Mouse (Mus musculus): ENCODE results near the gene Wasf2. TPM values are rescaled to one million over a fixed set of nuclear protein-coding genes. Genes with fewer than 3 reads are reported as not detected.
A peak's percentile ranks its signal among the peaks of the same experiment; 100 is the strongest.

Wasf2 gene
- total RNA-seq, 2 experiments from 2014 or later: 34.9 to 35.6 TPM

DNA sequence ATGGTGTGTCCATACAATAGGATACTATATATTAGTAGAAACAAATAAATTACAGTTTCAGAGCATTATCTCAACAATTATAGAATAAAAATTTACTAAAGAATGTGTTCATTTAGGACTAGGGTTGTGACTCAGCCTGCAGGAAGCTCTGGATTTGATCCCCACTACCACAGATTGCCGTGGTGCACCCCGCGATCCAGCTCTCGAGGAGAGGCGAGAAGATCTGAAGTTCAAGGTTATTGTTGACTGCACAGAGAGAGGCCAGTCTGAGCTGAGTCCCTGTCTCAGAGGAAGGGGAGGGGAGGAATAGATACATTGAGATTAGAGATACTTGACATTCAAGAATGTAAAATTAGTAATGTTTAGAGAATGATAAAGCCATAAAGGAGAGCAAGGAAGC is 24.7 kb downstream of the Wasf2 start:
- intact Hi-C loops (cut with DNase I): no loop called here
- Histone ChIP-seq H3K4me3 (no peak overlapping the region), H3K27ac (peak overlapping the region; percentile 41)
- TF ChIP-seq CTCF (IDR thresholded peaks at IDR 0.05): no peak
- DNase-seq: no peak

DNA sequence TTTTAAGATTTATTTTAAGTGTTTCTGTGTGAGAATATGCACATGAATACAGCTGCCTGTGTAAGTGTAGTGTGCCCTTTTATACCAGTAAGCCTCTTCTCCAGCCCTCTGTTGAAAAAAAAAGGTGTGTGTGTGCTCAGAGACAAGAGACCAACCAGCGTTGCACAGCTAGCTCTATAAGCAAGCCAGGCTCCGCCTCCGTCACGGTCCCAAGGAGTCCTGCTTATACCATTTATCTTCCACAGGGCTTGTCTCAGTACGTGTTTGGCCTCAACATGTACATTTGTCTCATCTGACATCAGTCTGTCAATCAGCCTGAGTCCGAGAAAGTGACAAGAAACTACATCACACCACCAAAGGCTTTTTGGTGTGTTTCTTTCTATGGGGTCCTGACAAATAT is 25.4 kb downstream of the Wasf2 start:
- Histone ChIP-seq H3K27ac (peak overlapping the region; percentile 80), H3K4me3 (no peak overlapping the region)
- DNase-seq: no peak
- no peak for TF ChIP-seq CTCF (IDR thresholded peaks at IDR 0.05)
- intact Hi-C loops (cut with DNase I): no loop called here

DNA sequence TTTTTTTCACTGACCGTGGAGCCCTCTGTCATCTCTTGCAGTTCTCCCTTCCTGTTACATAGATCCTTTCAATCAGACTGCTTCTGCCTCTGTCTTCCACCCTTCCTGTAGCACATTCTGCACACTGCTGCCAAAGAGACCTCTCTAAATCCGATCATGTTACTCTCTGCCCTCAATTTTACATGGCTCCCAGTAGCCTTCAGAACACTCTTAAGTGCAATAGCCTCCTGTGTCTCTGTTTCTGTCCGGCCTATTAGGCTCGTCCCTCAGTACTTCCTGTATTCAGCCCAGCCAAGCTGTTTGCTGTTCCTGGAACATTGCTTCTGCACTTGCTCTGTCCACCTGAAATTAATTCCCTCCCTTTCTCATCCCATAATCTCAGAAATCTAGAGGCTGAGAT is 26.1 kb downstream of the Wasf2 start:
- intact Hi-C loops (cut with DNase I): no loop called here
- peak overlapping the region; percentile 50 for H3K4me3 ChIP-seq
- H3K27ac ChIP-seq: peak overlapping the region; percentile 80
- peak; percentile 50 for DNase-seq
- TF ChIP-seq CTCF (IDR thresholded peaks at IDR 0.05): no peak

DNA sequence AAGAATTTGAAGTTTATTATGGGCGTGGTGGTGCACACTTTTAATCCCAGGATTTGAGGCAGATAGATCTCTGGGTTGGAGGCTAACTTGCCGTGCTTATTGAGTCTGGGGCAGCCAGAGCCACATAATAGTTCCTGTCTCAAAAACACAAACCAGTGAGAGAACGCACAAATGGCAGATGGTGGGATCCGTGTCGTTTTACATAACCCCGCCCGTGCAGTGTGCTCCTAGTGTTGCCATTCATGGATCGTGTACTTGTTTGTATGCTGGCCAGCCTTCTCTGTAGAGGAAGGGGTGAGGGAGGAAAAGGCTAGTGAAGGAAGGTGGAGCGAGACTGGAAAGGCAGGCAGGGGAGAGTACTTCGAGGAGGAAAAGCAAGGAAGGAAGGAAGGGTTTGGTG is 26.5 kb downstream of the Wasf2 start:
- peak overlapping the region; percentile 80 for H3K27ac ChIP-seq
- intact Hi-C loops (cut with DNase I): no loop called here
- H3K4me3 ChIP-seq: peak overlapping the region; percentile 50
- peak; percentile 50 for DNase-seq
- no peak for TF ChIP-seq CTCF (IDR thresholded peaks at IDR 0.05)

DNA sequence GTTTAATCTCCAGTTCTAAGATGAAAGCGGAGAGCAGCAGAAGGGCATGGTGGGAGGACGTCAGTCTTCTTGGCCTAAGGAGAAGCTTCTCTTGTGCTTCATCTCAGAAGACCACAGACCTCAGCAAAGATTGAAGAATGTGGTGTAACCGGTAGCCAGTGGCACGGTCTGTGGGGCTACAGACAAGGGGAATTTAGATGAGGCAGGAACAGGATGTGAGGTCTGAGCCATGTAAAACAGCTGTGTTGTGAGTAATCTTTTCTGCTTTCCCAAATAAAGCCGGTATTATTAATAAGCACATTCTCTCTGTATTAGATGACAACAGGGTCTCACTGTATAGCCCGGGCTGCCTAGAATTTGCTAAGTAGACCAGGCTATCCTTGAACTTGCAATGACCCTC is 28.8 kb downstream of the Wasf2 start:
- no peak for DNase-seq
- TF ChIP-seq CTCF (IDR thresholded peaks at IDR 0.05): no peak
- peak overlapping the region; percentile 59 for H3K27ac ChIP-seq
- 0 out of 2 replicates have a peak overlapping the region, but pooled peaks have one; percentile 25 for H3K4me3 ChIP-seq
- intact Hi-C loops (cut with DNase I): no loop called here

DNA sequence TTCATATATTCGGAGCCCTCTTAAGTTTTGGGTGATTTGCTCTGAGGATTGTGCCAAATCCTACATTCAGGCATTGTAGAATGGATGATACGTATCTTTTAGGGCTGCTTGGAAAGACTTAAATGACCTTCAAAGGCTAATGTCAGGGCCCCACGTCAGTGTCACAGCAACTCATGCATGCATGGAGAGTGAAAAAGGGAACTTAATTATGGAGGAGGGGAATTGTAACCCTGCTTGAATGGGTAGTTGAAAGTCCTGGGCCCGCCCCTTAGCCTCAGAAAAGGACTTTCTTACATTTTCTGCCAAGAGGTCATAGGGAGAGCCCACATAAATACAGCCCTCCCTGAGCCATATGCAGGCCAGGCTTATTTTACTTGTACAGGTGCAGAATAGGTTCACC is 29.3 kb downstream of the Wasf2 start:
- no peak for DNase-seq
- intact Hi-C loops (cut with DNase I): no loop called here
- H3K27ac ChIP-seq: peak overlapping the region; percentile 59
- H3K4me3 ChIP-seq: no peak overlapping the region
- no peak for TF ChIP-seq CTCF (IDR thresholded peaks at IDR 0.05)

DNA sequence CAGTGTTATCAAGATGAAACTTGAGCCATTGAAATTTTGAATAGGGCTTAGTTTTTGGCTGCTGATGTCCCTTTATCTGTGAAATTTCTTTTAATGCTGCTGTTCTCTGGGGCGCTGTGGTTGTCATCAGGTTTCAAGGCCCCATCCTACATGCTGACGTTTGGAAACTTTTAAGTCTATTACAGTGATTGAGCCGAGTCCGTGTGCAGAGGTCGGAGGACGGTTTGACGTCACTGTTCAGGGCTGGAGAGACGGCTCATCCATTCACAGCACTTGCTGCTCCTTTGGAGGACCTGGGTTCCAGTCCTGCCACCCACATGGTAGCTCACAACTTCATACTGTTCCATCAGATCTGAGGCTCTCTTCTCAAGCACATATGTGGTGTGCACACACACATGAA is 29.9 kb downstream of the Wasf2 start:
- peak overlapping the region; percentile 59 for H3K27ac ChIP-seq
- no peak overlapping the region for H3K4me3 ChIP-seq
- no peak for TF ChIP-seq CTCF (IDR thresholded peaks at IDR 0.05)
- intact Hi-C loops (cut with DNase I): no loop called here
- no peak for DNase-seq

DNA sequence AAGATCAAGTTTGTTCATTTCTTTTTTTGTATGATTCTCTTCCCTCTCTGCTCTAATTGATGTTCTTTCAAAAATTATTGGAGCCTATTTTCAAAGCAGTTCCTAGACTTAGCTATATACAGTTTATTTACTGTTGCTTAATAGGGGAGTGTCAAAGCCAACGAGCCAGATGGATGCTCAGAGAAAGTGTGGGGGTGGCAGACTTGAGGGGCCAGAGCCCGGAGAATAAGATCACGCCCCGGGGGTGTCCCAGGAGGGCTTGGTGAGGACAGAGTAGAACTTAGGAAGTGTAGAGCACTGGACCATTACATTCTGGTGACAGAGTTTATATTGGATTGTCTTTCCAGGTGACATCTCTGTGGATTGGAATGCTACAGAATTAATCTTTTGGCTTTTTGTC is 30.5 kb downstream of the Wasf2 start:
- no peak overlapping the region for H3K4me3 ChIP-seq
- intact Hi-C loops (cut with DNase I): no loop called here
- TF ChIP-seq CTCF (IDR thresholded peaks at IDR 0.05): no peak

DNA sequence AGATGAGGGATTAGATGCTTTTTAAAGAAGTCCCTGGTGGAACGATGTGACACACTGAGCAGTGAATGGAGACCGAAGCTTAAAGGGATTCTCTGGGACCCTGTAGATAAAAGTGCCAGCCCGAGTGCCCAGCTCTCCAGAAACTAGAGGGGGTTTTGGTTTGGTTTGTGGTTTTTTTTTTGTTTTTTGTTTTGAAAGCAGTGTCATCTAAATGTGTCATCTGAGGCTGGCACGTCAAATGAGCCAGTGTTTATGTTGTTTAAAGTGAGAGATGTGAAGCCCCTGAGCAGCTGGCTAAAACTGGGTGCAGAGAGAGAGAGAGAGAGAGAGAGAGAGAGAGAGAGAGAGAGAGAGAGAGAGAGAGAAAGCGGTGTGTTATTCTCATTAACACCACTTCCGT is 31.9 kb downstream of the Wasf2 start:
- no peak for DNase-seq
- no peak for TF ChIP-seq CTCF (IDR thresholded peaks at IDR 0.05)
- H3K27ac ChIP-seq: peak overlapping the region; percentile 51
- no peak overlapping the region for H3K4me3 ChIP-seq
- intact Hi-C loops (cut with DNase I): no loop called here

More for the DNA sequence above, 30.5 kb downstream of the Wasf2 start:
- H3K27ac ChIP-seq: 0 out of 2 replicates have a peak overlapping the region, but pooled peaks have one; percentile 1
- no peak for DNase-seq

DNA sequence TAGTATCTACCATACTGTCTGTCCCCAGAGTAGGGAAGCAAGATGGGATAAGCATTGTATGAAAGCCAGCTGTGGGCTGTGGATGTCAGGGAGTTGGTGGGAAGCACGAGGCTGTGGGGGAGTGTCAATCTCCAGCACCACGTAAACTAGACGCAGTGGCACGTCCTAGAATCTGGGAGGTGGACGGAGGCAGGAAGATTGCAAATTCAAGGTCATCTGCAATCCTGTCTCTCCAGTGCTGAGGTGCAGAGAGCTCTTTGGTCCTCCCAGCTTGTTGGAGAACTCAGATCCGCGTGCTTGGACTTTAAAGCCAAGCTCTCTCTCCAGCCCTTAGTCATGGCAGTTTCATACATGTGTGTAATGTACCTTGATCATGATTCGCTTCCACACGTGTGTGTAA is 36.5 kb downstream of the Wasf2 start:
- intact Hi-C loops (cut with DNase I): no loop called here
- TF ChIP-seq CTCF (IDR thresholded peaks at IDR 0.05): no peak
- Histone ChIP-seq H3K27ac (peak overlapping the region; percentile 38; the same call in 1 of the 2 replicates), H3K4me3 (no peak overlapping the region)
- DNase-seq: no peak

DNA sequence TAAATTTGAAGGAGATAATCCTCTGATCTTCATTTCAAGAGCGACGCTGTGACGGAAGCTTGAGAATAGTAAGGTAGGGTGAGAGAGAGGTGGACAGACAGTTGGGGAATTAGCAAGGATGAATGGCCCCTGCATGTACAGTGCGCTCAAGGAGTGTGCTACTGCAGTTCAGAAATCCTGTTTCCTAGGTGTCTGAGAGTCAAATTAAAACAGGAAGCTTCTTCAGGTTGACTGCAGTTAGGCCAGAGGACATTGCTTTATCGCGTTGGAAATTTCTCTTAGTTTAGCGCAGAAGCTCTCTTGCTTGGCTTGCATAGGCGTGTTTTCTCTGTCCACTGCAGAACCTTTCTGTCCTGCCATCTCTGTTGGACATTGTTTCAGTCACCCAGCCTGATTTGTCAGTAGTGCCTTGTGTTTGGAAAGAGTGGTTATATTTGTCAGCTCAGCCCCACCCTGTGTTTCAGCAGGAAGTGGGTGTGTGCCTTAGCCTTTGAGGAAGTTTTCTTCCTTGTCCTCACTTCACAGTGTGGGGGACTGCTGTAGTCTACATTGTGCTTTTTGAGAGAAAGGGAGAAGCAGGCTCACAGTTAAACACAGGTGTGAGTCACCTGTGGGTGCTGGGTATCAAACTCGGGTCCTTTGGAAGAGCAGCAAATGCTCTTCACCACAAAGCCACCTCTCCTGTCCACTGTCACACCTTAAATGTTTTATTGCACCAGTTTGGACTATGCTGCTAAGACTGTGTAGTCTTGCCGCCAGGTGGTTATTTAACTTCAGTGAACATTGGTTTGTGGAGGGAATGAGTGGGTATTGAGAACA is 39.1 kb downstream of the Wasf2 start:
- peak; percentile 39 for DNase-seq
- no peak for TF ChIP-seq CTCF (IDR thresholded peaks at IDR 0.05)
- peak overlapping the region; percentile 81 for H3K27ac ChIP-seq
- peak overlapping the region; percentile 30 for H3K4me3 ChIP-seq
- intact Hi-C loops (cut with DNase I): no loop called here

DNA sequence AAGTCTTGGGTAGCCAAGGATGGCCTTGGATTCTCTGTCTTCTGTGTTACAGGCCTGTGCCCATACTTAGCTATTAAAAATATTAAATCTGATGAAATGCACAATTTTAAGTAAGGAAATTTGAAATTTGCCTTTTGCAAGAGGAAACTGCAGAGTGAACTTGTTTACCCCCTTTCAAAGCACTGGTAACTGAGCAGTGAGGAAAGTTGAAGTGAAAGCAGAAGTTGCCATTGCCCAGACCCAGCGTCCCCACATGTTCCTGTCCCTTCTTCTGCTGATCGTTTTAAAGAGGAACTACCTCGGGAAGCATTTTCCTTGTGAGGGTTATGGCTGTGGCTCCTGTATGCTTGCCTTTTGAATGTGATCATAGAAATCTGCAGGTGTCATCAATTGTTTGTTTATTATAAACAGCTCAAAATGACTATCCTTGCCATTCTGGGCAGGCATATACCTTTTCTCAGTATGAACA is 39.8 kb downstream of the Wasf2 start:
- no peak for TF ChIP-seq CTCF (IDR thresholded peaks at IDR 0.05)
- peak overlapping the region; percentile 81 for H3K27ac ChIP-seq
- H3K4me3 ChIP-seq: peak overlapping the region; percentile 30
- intact Hi-C loops (cut with DNase I): no loop called here
- DNase-seq: no peak

DNA sequence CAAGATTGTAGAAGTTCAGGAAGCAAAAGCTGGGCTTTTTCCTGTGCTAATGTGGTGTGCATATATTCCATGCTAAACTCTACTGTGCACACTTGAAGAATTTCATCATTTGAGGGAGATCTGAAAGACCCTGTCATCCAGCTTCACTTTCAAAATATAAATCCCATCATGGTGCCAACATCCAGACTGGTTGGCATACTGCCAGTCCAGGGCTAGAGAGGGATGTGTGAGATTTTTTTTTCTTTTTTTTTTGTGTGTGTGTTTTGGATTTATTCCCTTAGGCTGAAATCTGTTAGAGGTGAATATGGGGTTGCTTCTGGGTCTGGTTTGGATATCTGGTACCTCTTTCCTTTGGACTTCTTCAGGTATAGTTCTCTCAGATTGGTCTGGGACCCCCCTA is 40.3 kb downstream of the Wasf2 start:
- peak overlapping the region; percentile 81 for H3K27ac ChIP-seq
- intact Hi-C loops (cut with DNase I): no loop called here
- no peak for DNase-seq
- H3K4me3 ChIP-seq: no peak overlapping the region; the same call in 1 of the 2 replicates
- TF ChIP-seq CTCF (IDR thresholded peaks at IDR 0.05): no peak

DNA sequence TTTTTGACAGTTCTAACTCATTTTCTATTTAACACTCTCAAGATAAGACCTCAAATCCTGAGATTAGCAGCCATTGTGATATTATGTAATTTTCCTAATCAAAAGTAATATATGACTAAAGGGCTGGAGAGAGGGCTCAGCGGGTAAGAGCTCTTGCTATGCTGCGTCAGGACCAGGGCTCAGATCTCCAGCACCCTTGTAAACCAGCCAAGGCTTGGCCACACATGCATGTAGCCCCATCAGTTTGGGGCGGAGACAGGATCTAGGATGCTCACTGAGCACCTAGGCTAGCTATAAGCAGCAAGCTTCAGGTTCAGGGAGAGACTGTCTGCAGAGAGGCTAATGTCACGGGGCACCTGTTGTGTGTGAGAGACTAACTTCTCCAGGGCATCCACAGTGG is 42.1 kb downstream of the Wasf2 start:
- intact Hi-C loops (cut with DNase I): no loop called here
- Histone ChIP-seq H3K27ac (peak overlapping the region; percentile 81), H3K4me3 (peak overlapping the region; percentile 11; the same call in 1 of the 2 replicates)
- TF ChIP-seq CTCF (IDR thresholded peaks at IDR 0.05): no peak
- DNase-seq: no peak

Data from gastrocnemius, adult 2 months (tissue).